Mouse (Mus musculus): Measurements from ENCODE around the gene Rab3c.

Rab3c gene

GRCm38 (mm10) chr13:110190039-110190438 lies 90.8 kb downstream of the Rab3c start:
- DNase-seq (ENCODE audit: low spot score in 2 of 2), result no peak

- DNase-seq (ENCODE audit: low spot score in 2 of 2), result no peak
Measured at GRCm38 (mm10) chr13:110184963-110185685, 95.7 kb downstream of the Rab3c start.

DNA sequence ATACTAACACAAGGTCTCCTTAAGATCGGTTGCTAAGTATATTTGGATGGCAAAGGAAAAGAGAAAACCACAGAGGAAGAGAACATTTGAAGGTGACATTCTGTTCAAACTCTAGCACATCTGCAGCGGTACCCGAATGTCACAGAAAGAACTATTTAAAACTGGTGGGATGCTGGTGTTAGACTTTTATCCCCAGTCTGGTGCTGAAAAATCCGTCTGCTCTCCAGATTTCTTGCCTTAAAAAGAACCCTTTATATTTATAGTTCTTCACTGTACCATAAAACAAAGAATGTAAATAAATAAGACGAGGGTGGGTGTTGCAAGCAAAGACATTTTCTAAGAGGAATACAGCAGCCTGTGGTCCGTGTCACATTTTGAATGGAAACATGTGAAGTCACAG lies 105.1 kb downstream of the Rab3c start:
- peak in 1 of 2 experiments; percentile 19 for DNase-seq (ENCODE audit: low spot score in 2 of 2)

- DNase-seq (ENCODE audit: low spot score in 2 of 2), result no peak
Measured at GRCm38 (mm10) chr13:110169669-110170068, 111.1 kb downstream of the Rab3c start.

DNA sequence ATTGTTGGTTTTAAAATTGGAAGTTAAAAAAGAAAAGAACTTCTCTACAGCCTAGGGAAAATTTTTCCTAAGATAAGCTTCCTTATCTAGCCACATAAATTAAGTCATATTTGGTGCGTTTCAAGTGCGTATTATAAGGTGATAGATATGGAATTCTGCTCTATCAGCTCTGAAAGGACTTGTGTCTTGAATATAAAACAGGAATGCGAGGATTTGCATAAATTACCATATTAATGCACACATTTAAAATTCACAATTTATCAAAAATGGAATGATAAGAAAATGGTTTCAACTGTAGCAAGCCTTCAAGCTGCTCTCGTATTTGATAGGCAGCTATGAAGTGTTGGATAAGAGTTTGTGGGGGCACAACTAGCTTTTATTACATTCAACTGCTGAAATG lies 111.6 kb downstream of the Rab3c start:
- DNase-seq (ENCODE audit: low spot score in 2 of 2), result no peak

DNA sequence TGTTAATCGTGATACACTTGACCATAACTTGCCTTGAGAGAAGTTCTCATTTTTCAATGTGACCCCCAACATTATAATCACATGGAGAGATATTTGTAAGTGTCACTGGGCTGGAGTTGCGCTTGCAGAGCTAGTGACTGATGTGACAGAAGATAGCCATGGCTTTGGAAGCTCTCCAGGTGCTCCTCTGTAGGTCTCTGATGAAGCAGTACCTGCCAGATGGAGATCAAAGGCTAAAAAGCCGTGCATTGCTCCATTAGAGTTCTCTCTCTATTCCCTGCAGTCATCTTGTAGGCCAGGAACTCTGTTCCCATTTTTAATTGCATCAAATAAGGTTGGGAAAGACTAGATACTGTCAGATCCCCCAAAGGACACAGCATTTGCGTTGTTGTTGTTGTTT lies 112.2 kb downstream of the Rab3c start:
- DNase-seq (ENCODE audit: low spot score in 2 of 2), result no peak

DNA sequence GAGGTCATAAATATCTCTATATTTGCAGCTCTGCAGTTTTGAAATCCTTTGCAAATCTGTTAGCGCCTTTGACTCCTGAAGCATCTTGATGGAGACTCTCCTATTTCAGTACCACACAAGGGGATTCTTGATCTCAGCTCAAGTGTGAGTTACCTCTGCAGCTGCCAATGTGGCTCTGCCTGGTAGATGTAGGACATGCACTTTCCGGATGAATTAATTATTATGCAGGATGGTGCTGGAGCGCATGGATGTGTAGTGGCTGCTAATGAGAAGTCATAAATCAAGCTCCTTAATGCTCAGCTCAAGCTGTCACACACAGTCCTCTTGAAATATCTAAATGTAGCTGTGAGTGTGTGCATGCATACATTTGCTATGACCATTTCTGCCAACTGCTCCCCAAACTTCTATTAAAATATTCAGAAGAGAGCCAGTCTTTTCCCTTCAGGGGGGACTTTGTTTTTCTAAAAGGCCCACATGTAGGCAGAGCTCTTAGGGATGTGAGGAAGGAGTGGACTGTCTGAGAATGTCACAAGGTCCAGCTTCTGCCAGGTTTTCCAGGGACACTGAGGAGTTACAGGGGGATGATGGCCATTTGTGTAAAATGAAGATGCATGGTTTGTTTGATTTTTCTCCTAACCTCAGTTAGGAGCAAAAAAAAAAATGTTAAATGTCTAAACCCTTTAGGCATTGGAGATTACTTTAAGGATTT lies 114.0 kb downstream of the Rab3c start:
- no peak for DNase-seq (ENCODE audit: low spot score in 2 of 2)

GRCm38 (mm10) chr13:110159980-110160379 lies 120.8 kb downstream of the Rab3c start:
- DNase-seq (ENCODE audit: low spot score in 2 of 2), result no peak

DNA sequence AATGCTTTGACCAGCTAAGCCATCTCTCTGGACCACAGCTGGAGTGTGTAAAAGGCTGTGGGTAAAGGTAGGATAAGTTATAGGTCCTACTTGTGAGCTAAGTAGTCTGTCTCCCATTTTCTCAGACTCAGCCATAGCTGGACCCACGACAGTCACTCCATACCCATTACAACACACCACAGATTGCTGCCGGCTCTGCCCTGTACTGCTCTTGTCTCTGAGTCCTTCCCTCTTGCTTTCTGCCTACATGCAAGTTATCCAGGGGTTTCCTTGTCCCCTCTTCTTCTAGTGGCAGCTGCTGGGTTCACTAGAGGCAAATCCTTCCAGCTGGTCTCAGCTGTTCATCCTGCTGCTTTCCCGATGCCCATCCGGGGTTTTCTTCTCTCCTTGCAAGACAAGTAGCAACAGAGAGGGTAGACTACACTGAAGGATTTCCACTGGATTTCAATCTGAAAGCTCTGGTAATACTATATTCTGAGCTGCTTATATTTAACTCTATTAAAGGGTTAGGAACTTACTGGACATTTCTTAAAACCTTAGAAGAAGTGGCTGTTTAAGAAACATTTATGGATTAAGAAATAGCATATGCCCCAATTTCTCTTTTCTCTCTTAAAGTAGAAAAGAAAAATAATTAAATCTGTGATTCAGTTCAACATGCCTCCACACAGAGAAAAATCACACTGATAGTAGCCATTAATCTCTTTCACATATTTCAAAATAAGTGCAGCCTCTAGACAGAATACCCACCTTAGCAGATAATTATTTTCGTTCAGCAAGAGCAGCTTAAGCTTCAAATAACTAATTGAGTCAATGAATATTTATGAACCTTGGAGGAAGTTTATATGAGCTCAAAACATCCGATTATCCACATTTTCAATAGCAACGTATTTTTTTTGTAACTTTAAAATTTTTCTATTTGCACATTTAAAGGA lies 121.9 kb downstream of the Rab3c start:
- DNase-seq (ENCODE audit: low spot score in 2 of 2), result no peak

GRCm38 (mm10) chr13:110145545-110145944 lies 135.3 kb downstream of the Rab3c start:
- DNase-seq (ENCODE audit: low spot score in 2 of 2), result no peak

GRCm38 (mm10) chr13:110145019-110145418 lies 135.8 kb downstream of the Rab3c start:
- DNase-seq (ENCODE audit: low spot score in 2 of 2), result no peak

- DNase-seq (ENCODE audit: low spot score in 2 of 2), result peak; percentile 44 to 69
Measured at GRCm38 (mm10) chr13:110139339-110139738, 141.5 kb downstream of the Rab3c start.

DNA sequence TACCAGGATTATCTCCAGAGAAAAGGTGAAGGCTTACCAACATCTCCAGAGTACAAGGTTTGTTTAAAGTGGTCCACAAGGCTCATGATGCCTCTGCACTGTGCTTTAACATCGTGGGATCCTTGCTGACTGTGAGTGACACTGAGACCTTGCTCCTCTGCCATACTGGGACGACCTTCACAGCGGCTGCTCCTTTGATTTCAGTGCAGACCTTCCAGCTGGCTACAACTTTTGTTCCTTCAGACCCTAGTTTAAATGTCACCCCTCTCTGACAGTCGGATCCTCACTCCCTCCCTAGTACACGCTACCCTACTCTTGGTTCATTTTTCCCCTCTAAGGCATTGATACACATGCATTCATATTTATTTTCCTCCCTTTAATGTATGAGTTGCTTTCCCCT lies 142.2 kb downstream of the Rab3c start:
- DNase-seq (ENCODE audit: low spot score in 2 of 2), result no peak

- DNase-seq (ENCODE audit: low spot score in 2 of 2), result peak in 1 of 2 experiments; percentile 32
Measured at GRCm38 (mm10) chr13:110127613-110128258, 153.1 kb downstream of the Rab3c start.

DNA sequence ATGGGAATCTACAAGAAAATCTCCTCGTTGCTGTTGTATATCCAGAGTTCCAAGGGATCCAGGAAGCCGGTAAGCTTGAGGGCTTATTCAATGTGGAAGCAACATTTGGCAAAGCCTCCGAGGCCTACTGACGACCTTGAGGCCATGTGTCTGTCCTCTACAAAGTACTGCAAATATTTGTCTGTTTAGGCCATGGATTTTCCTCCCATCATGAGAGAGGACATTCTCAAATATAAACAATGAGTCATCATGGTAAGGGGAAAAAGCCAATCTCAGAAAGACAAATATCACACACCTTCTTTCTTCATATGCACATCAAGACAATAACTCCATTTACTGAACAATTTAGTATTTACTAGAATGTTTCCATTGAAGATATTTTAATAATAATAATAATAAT lies 158.0 kb downstream of the Rab3c start:
- no peak for DNase-seq (ENCODE audit: low spot score in 2 of 2)

DNA sequence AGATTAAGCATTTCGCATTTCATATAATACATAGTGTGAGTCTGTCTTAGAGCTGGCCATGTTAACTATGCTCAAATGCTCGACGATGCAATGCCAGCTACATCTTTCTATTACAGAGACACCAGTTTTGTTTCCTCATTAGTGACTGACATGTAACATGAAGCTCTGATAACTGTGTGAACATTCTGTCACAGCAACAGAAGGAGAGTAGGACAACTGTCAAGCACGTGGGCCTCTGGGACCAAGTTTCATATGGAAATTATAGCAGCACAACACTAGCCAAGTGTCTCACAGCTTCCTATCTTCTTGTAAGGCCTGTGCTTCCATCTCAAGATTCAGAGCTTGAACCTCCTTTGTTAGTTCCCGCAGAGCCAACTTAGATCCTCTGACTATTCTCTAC lies 163.9 kb downstream of the Rab3c start:
- peak in 1 of 2 experiments; percentile 31 for DNase-seq (ENCODE audit: low spot score in 2 of 2)

DNA sequence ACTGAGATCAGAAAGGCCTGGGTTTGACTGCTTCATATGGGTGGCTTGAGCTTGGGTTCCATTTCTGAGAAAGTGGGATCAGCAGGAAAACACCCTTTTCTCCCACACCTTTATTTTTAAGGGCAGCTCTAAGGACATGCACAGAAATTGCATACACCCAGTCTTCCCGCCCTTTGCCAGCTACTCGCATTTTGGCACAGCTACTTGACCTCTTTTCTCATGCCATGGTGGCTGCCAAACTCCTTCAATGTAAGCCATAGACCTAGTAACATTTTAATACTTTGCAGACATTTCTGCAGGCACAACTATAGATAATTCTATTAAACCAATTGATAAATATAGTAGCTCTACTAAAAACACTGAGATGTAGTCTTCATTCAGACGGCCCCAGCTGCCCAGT lies 164.5 kb downstream of the Rab3c start:
- no peak for DNase-seq (ENCODE audit: low spot score in 2 of 2)

DNA sequence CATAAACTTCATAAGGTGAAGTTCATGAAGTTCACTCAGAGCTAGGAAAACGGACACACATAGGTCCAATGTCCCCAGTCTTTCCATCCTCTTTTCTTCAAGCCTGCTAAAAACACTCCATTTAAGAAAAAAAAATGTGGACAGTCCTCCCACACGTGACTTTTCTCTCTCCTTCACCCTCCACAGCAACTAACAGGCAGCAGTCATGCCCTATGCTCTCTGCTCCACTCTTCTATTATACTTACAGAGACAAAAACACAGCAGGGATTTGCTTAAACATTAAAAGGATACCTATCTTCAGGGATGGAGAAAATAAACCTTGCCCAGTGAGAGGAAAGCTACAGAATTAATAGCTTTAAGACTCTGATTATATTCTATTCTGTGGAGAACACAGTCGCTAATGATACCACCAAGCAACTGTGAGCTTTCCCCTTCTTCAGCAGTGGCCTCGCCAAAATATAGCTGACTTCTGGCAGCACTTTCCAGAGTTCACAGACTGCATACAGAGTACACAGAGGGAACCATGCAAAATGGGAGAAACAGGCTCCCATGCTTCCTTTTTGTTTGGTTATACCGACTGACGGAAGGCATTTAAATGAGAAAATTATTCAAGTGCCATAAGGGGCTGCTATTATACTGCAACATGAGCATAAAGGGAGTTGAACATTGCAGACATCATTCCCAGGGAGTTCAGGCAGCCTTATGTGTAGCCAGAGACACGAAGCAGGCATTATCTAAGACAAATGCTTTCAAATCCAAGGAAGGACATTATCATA lies 165.7 kb downstream of the Rab3c start:
- no peak for DNase-seq (ENCODE audit: low spot score in 2 of 2)

DNA sequence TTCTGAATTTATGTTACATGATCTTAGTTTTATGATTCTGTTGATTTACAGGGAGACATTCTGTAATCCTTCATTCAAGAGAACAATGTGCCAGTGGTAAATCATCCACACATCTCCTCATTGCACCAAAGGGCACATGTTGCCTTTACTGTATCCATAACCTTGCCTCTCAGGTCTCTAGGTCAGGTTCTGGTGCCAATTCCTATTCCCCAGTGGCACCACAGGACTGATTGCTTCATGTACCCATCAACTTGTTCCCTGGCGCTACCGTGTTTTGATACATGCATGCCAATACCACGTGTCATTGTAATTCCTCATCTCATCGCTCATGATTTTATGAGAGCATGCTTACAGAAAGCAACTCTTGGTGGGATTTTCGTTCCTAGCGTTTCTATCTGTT lies 167.1 kb downstream of the Rab3c start:
- DNase-seq (ENCODE audit: low spot score in 2 of 2), result no peak

- DNase-seq (ENCODE audit: low spot score in 2 of 2), result peak in 1 of 2 experiments; percentile 41
Measured at GRCm38 (mm10) chr13:110097424-110098050, 183.3 kb downstream of the Rab3c start.
